Mouse (Mus musculus) liver, adult 2 months (tissue): Measurements from ENCODE around the gene Islr2.

Experiments used
- CTCF ChIP-seq: fragments of 200-500 bp; IDR thresholded peaks from 2 replicates; pipeline ENCODE4 v1.5.1; 2011; ENCODE audit warnings: low read depth, low read length, control low read depth
- POLR2A ChIP-seq: fragments of 200-500 bp; IDR thresholded peaks from 2 replicates; pipeline ENCODE4 v1.6.1; 2011; ENCODE audit warnings: low read length, control low read depth; ENCODE audit not compliant: insufficient read depth; ENCODE audit errors: extremely low read depth

DNA sequence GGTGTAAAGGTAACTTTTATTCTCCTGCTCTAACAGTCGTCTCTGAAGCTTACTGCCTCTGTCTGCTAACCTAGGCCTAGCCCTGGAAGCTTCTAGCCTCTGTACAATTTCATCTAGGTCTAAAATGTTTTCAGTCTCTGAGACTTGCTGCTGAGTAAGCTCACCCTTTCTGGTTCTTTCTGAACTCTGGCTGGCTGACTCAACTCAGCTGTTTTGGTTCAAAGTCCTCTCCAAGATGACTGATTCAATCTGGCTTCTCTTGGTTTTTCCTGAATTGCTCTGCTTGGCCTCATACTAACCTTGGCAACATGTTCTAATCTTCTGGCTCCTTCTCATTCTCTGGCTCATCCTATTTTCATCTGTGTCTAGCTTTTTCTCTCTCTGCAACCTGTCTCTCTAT lies 38.3 kb downstream of the Islr2 start:
- TF ChIP-seq CTCF (no peak), POLR2A (no peak)
